Mouse (Mus musculus) MEL (cell line): Measurements from ENCODE around the gene Kansl1.

Source experiments
- NELFE ChIP-seq: IDR thresholded peaks from 2 replicates; pipeline ENCODE4 v1.6.1; 2011; ENCODE audit warnings: low read depth, low read length, improper control_type of control experiment
- POLR2AphosphoS5 ChIP-seq: IDR thresholded peaks from 2 replicates; pipeline ENCODE4 v1.6.1; 2012; ENCODE audit warnings: low read depth, borderline replicate concordance, mild to moderate bottlenecking, inconsistent platforms, low read length, moderate library complexity, mixed read lengths

DNA sequence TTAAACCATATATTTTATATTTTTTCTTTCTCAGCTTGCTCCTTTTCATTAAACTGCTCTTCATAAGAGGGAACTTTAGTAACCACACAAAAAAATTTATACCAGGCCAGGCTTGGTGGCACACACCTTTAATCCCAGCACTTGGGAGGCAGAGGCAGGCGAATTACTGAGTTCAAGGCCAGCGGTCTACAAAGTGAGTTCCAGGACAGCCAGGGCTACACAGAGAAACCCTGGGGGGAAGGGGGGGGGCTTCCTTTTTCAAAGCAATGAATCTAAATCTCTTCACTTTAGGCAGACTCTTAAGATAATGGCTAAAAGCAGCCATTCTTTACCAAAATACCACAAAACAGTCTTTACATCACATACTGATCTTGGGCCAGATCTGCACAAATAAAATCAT, 9.0 kb downstream of the Kansl1 start:
- TF ChIP-seq POLR2AphosphoS5, result no peak
- TF ChIP-seq NELFE, result no peak
